22 mouse cellular contexts compared by ENCODE assay signal in the genomic region with DNA sequence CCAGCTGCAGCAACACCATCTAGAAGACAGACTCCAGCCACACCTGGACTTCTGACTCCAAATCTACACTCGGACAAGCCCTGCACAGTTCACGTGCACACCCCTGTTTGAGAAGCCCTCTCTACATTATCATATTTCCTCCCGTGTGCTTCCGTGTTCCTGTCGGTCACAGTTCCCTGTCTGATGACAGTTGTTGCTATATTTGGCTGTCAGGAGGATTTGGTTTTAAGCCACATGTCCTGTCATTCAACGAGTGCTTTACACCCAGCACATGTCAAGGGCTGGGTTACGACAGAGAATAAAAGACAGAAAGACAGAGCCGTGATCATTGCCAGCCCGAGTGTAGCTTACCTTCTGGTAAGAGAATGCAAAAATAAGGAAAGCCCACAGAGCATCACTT.
A peak's percentile ranks its signal among the peaks of the same experiment; 100 is the strongest.
DNase-seq lines count a peak whose midpoint lies in the region; ATAC-seq and TF ChIP-seq lines count a peak whose summit lies in the region.
"Had no signal": no experiment of that assay in that cellular context is flagged by ENCODE, and none has a peak within 500 bp of the region (broad histone marks: within the 10 kb centered on the region; RNA-seq: fewer than 3 reads in every experiment).

No protein-coding gene starts in this region.

- H3K27ac ChIP-seq in heart, adult 2 months, result peak overlapping the region; percentile 42
- H3K27ac ChIP-seq in heart, embryonic 15.5 days, result peak overlapping the region; percentile 45
- H3K27ac ChIP-seq: embryonic facial prominence, embryonic 15.5 days; forebrain, embryonic 10.5 days; macrophage; midbrain, embryonic 13.5 days had no signal

- peak; percentile 73 for TF ChIP-seq EP300 in heart, adult 2 months (IDR thresholded peaks at IDR 0.05; ENCODE audit: insufficient read depth, low read depth, low read length)

- peaks cover 3% of the 10 kb centered on the region for H3K4me1 ChIP-seq in heart, adult 2 months (ENCODE audit: control insufficient read depth, insufficient read depth, low read length)
- peaks cover 39% of the 10 kb centered on the region for H3K4me1 ChIP-seq in heart, embryonic 15.5 days (replicated peaks)

- intact Hi-C loops in heart, postnatal 25 days (cut with DNase I), result no loop called here
- intact Hi-C loops in heart, adult 2 months (cut with DNase I), result loop anchor here (5.0 kb wide), 3 partner anchors 59 to 164 kb away; no protein-coding TSS in a partner anchor

- H3K79me2 ChIP-seq in heart, adult 2 months (replicated peaks; ENCODE audit: control insufficient read depth, insufficient read depth, low read length), result no peaks in the 10 kb centered on the region

- no peaks in the 10 kb centered on the region for H3K9me3 ChIP-seq in heart, embryonic 15.5 days (replicated peaks)
- H3K9me3 ChIP-seq: embryonic facial prominence, embryonic 15.5 days; forebrain, embryonic 10.5 days; midbrain, embryonic 13.5 days had no signal

- WGBS in heart, adult 2 months, result 26% methylated on average over 9 of the region's 9 CpGs
- 22% methylated on average over 9 of the region's 9 CpGs for WGBS in heart, embryonic 15.5 days

- no peaks in the 10 kb centered on the region for H3K36me3 ChIP-seq in heart, adult 2 months (ENCODE audit: control insufficient read depth, insufficient read depth, low read length)
- H3K36me3 ChIP-seq in heart, embryonic 15.5 days, result no peaks in the 10 kb centered on the region
- H3K36me3 ChIP-seq: embryonic facial prominence, embryonic 15.5 days; forebrain, embryonic 10.5 days; midbrain, embryonic 13.5 days had no signal

- TF ChIP-seq CTCF in heart, adult 2 months (IDR thresholded peaks at IDR 0.05), result no peak

- peak overlapping the region; percentile 32 for H3K4me2 ChIP-seq in heart, embryonic 15.5 days
- H3K4me2 ChIP-seq: embryonic facial prominence, embryonic 15.5 days; midbrain, embryonic 13.5 days had no signal

- no peak overlapping the region for H3K4me3 ChIP-seq in heart, adult 2 months
- H3K4me3 ChIP-seq in heart, embryonic 15.5 days, result no peak overlapping the region
- H3K4me3 ChIP-seq: embryonic facial prominence, embryonic 15.5 days; forebrain, embryonic 10.5 days; midbrain, embryonic 13.5 days had no signal

- peak; percentile 94 for DNase-seq in heart, adult 11 months
- DNase-seq in heart, postnatal 25 days (ENCODE audit: low spot score), result no peak
- peak in 1 of 2 experiments; percentile 46 for DNase-seq in heart, adult 2 months
- DNase-seq in cerebellum, adult 9-10 months, result no peak
- DNase-seq in thymus, postnatal 36 days, result no peak
- DNase-seq: B cell, adult 2 months; cerebellum, adult 8-10 months; kidney, adult 11 months; kidney, postnatal 14 days; layer of hippocampus, adult 9-11 months; liver; lung, adult 18-20 months; right cerebral cortex, postnatal 4 days; thymus, adult 2 months had no signal

- no peak for TF ChIP-seq POLR2A in heart, adult 2 months (IDR thresholded peaks at IDR 0.05; ENCODE audit: insufficient read depth, low read depth, low read length)

- ATAC-seq in heart, embryonic 15.5 days (replicated peaks; ENCODE audit: insufficient number of reproducible peaks, insufficient read depth, low FRiP score, low read depth), result peak; percentile 78
- peak; percentile 60 for ATAC-seq in megakaryocyte progenitor cell, adult 5-6 weeks (replicated peaks; ENCODE audit: poor library complexity)
- ATAC-seq in frontal cortex, adult (ENCODE audit: low TSS enrichment), result no peak
- ATAC-seq: hindbrain, embryonic 16.5 days; midbrain, embryonic 13.5 days had no signal

- H3K27me3 ChIP-seq in heart, adult 2 months (ENCODE audit: control insufficient read depth, insufficient read depth, low read length), result no peaks in the 10 kb centered on the region
- no peaks in the 10 kb centered on the region for H3K27me3 ChIP-seq in heart, embryonic 15.5 days
- H3K27me3 ChIP-seq: embryonic facial prominence, embryonic 15.5 days; midbrain, embryonic 13.5 days had no signal

- no peak overlapping the region for H3K9ac ChIP-seq in heart, adult 2 months (ENCODE audit: low read depth, low read length)
- no peak overlapping the region for H3K9ac ChIP-seq in heart, embryonic 15.5 days
- H3K9ac ChIP-seq: embryonic facial prominence, embryonic 15.5 days; midbrain, embryonic 13.5 days had no signal
